Mouse (Mus musculus) midbrain, embryonic 11.5 days (tissue): ENCODE measurements around the gene Sbpl. TPM values are rescaled to one million over a fixed set of nuclear protein-coding genes. Genes with fewer than 3 reads are reported as not detected.
"Not testable (repeated sequence)": the region's sequence is repeated elsewhere in the genome, so short reads cannot be mapped to it uniquely, and the experiment has no call there.

Source experiments
- ATAC-seq: fragments of 200-750 bp; cut with Nextera tagmentation; 2 replicates; pipeline ENCODE4 v1.8.0; 2017; ENCODE audit warnings: moderate TSS enrichment, moderate library complexity; ENCODE audit not compliant: low FRiP score
- DNase-seq: peaks from one replicate; pipeline ENCODE4 v3.0.0; 2015; ENCODE audit warnings: low spot score; ENCODE audit errors: missing footprints
- H3K27ac ChIP-seq: fragments of 300-500 bp; sonication (generic); 2 replicates; pipeline ENCODE4 v1.5.1; 2014; ENCODE audit warnings: low read depth, low read length
- H3K27me3 ChIP-seq: fragments of 300-500 bp; sonication (generic); 2 replicates; pipeline ENCODE4 v1.6.1; 2014; ENCODE audit warnings: mild to moderate bottlenecking, low read length, moderate library complexity, mixed read lengths; ENCODE audit not compliant: control insufficient read depth, insufficient read depth
- H3K36me3 ChIP-seq: fragments of 300-500 bp; sonication (generic); 2 replicates; pipeline ENCODE4 v1.6.1; 2014; ENCODE audit warnings: mild to moderate bottlenecking, low read length, moderate library complexity, mixed read lengths; ENCODE audit not compliant: control insufficient read depth, insufficient read depth
- H3K4me1 ChIP-seq: fragments of 300-500 bp; sonication (generic); 2 replicates; pipeline ENCODE4 v1.6.1; 2014; ENCODE audit warnings: low read length; ENCODE audit not compliant: control insufficient read depth, insufficient read depth
- H3K4me2 ChIP-seq: fragments of 300-500 bp; sonication (generic); 2 replicates; pipeline ENCODE4 v1.6.1; 2014; ENCODE audit warnings: mild to moderate bottlenecking, moderate library complexity
- H3K4me3 ChIP-seq: fragments of 300-500 bp; sonication (generic); 2 replicates; pipeline ENCODE4 v1.5.1; 2014; ENCODE audit warnings: low read depth, low read length
- H3K9ac ChIP-seq: fragments of 300-500 bp; sonication (generic); 2 replicates; pipeline ENCODE4 v1.6.1; 2014; ENCODE audit warnings: low read length
- H3K9me3 ChIP-seq: fragments of 300-500 bp; sonication (generic); 2 replicates; pipeline ENCODE4 v1.6.1; 2016; ENCODE audit warnings: low read length; ENCODE audit not compliant: control insufficient read depth
- WGBS: fragments of 180-500 bp; shearing (Covaris S2); extraction: QIAGEN DNeasy Blood & Tissue Kit; methylation state at CpG from one replicate; pipeline ENCODE4 v1.1.7; 2014; 5-methylcytosine and 5-hydroxymethylcytosine counted together
- polyA plus RNA-seq: library from polyadenylated mRNA; unstranded; fragments of >200 nt; fragmentation: Nextera tagmentation; extraction: Ambion mirVana; gene quantifications from 2 replicates; pipeline ENCODE4 v1.2.1, GENCODE M21; 2014

The Sbpl gene
- polyA plus RNA-seq, 1 experiment from 2014 or later, result not detected

DNA sequence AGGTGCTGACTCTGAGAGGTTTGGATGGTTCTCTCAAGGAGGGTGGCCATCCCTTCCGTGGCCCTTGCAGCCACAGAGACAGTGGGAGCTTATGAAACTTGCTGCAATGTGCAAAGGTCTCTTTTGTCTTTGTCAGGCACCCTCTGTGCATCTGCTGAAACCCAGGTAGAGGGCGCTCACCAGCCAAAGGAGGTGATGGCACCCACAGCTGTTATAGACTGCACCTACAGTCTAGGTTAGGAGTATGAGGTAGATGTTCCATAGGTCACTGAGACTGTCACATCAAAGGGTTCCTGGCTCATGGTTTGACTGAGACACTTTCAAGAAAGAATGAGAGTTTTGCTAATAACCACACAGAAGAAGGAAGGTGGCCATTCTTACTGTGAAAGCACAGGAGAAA lies 13.7 kb upstream of the Sbpl start:
- no peak overlapping the region for H3K4me2 ChIP-seq
- H3K9ac ChIP-seq, result no peak overlapping the region
- 49% methylated on average over 2 of the region's 2 CpGs for WGBS
- no peaks in the 10 kb centered on the region for H3K36me3 ChIP-seq
- no peak overlapping the region for H3K4me3 ChIP-seq
- ATAC-seq, result no peak
- no peaks in the 10 kb centered on the region for H3K4me1 ChIP-seq
- H3K27ac ChIP-seq, result no peak overlapping the region
- H3K9me3 ChIP-seq, result no peaks in the 10 kb centered on the region
- DNase-seq, result peak; percentile 53
- no peaks in the 10 kb centered on the region for H3K27me3 ChIP-seq

DNA sequence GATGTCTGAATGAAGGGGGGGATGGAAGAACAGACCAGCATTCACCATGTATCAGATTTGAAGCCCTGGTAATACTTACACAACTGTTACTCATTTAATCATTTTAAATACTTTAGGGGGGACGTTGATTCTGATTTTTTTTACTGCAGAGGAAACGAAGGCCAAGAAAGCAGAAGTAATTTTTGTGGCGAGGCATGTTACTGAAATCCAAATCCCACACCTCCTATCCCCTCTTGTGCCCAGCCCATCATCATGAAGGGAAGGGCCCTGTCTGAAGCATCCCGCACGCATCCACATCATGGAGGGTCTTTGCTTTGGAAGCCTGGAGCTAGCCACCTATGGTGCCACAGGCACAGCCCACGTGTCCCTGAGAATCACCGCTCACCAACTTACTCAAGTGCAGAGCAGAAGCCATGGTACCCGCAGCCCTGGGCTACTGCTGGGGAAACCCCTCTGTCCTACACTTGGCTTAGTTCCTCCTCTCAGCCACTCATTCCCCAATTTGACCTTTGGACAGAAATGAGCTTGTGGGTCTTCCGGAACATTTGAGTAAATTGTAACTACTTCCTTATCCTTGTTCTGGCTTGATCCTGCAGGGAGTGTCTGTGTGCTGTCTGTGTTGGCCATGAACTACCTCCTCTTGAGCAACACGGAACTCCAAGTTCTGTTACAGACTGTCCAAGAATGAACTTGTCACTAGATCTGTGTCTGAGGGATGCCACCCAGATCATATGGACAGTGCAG lies 11.8 kb upstream of the Sbpl start:
- peak; percentile 66 for DNase-seq
- WGBS, result 90% methylated on average over 10 of the region's 10 CpGs
- Histone ChIP-seq H3K4me2 (no peak overlapping the region), H3K9me3 (no peaks in the 10 kb centered on the region), H3K9ac (no peak overlapping the region), H3K36me3 (no peaks in the 10 kb centered on the region), H3K27me3 (no peaks in the 10 kb centered on the region), H3K27ac (no peak overlapping the region), H3K4me3 (no peak overlapping the region), H3K4me1 (no peaks in the 10 kb centered on the region)
- ATAC-seq, result no peak

- no peaks in the 10 kb centered on the region for H3K27me3 ChIP-seq
- H3K4me2 ChIP-seq, result no peak overlapping the region
- no peak overlapping the region for H3K27ac ChIP-seq
- no peak overlapping the region for H3K9ac ChIP-seq
- 36% methylated on average over 6 of the region's 6 CpGs for WGBS
- H3K4me3 ChIP-seq, result no peak overlapping the region
- no peak for ATAC-seq
- no peaks in the 10 kb centered on the region for H3K4me1 ChIP-seq
- peak; percentile 35 for DNase-seq
- H3K36me3 ChIP-seq, result no peaks in the 10 kb centered on the region
- H3K9me3 ChIP-seq, result no peaks in the 10 kb centered on the region
These were observed 10.8 kb upstream of the Sbpl start for GRCm38 (mm10) chr17:23965805-23966425.

GRCm38 (mm10) chr17:23961573-23962122 lies 6.6 kb upstream of the Sbpl start:
- H3K4me3 ChIP-seq, result no peak overlapping the region
- DNase-seq (no peak), ATAC-seq (no peak)
- H3K27me3 ChIP-seq, result no peaks in the 10 kb centered on the region
- no peaks in the 10 kb centered on the region for H3K4me1 ChIP-seq
- no peak overlapping the region for H3K4me2 ChIP-seq
- 60% methylated on average over 4 of the region's 4 CpGs for WGBS
- H3K9me3 ChIP-seq, result no peaks in the 10 kb centered on the region
- H3K36me3 ChIP-seq, result no peaks in the 10 kb centered on the region
- H3K27ac ChIP-seq, result no peak overlapping the region
- H3K9ac ChIP-seq, result no peak overlapping the region

DNA sequence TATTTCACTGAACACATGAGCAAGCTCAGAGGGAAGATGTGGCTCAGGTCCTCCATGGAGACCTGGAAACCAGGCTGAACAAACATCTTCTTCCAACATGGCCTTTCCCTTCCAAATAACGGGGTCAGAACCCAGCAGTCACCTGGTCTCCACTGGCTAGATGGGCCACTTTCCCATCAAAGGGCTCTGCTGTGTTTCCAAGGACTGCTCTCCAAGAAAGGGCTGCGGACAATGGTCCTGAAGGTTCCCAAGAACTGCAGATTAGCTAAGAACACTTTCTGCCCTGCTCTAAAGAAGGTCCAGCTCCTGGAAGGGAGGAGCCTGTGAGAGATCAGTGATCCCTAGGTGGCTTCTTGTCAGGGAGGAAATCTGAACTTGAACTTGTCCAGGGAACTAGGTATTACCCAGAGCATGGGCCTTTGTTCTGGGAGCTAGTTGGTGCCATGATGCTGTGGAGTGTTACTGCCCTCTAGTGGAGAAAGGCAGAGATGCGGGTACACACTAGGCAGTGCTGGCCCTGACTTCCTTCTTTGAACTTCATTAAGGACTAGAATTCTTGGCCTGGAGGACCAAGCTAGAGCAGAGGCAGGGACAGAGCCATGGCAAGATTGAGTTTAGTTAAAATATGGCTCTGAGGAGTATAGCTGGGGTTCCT lies 5.1 kb upstream of the Sbpl start:
- Histone ChIP-seq H3K4me2 (no peak overlapping the region), H3K4me3 (no peak overlapping the region), H3K27ac (no peak overlapping the region), H3K9ac (no peak overlapping the region), H3K27me3 (no peaks in the 10 kb centered on the region), H3K36me3 (no peaks in the 10 kb centered on the region), H3K9me3 (no peaks in the 10 kb centered on the region), H3K4me1 (no peaks in the 10 kb centered on the region)
- ATAC-seq (peak; percentile 95), DNase-seq (peak; percentile 98)
- WGBS, result 36% methylated on average over 3 of the region's 3 CpGs

GRCm38 (mm10) chr17:23950828-23951227 lies 4.2 kb downstream of the Sbpl start:
- H3K27me3 ChIP-seq, H3K4me2 ChIP-seq, DNase-seq, H3K36me3 ChIP-seq, H3K27ac ChIP-seq, H3K4me3 ChIP-seq, H3K9me3 ChIP-seq, ATAC-seq, H3K4me1 ChIP-seq, H3K9ac ChIP-seq: not testable (repeated sequence)
- 77% methylated on average over 4 of the region's 4 CpGs for WGBS

- WGBS, result 93% methylated on average over 2 of the region's 2 CpGs
- no peak for ATAC-seq
These were observed 6.0 kb downstream of the Sbpl start for GRCm38 (mm10) chr17:23949068-23949467.

DNA sequence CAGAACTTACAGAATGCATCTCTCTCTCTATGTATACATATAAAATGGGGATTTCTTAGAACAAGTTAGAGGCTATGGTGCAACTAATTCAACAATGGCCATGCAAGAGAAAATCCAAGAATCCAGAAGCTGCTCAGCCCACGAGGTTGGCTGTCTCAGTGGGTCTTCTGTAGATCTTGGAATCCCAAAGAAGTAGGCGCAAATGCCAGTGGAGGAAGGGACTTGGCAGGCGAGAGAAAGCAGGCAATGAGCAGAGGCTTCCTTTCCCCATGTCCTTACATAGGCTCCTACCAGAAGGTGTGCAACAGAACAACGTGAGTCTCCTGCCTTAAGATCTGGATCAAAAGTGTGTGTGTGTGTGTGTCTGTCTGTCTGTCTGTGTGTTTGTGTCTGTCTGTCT lies 7.6 kb downstream of the Sbpl start:
- H3K36me3 ChIP-seq, DNase-seq, H3K9ac ChIP-seq, H3K27ac ChIP-seq, H3K27me3 ChIP-seq, H3K9me3 ChIP-seq, ATAC-seq, H3K4me2 ChIP-seq, H3K4me3 ChIP-seq, H3K4me1 ChIP-seq: not testable (repeated sequence)
- WGBS, result 75% methylated on average over 4 of the region's 4 CpGs

More at GRCm38 (mm10) chr17:23949068-23949467, 6.0 kb downstream of the Sbpl start:
- H3K27me3 ChIP-seq, result no peaks in the 10 kb centered on the region
- no peak overlapping the region for H3K4me3 ChIP-seq
- no peak overlapping the region for H3K9ac ChIP-seq
- no peaks in the 10 kb centered on the region for H3K9me3 ChIP-seq
- H3K27ac ChIP-seq, result no peak overlapping the region
- DNase-seq, result no peak
- no peaks in the 10 kb centered on the region for H3K4me1 ChIP-seq
- no peaks in the 10 kb centered on the region for H3K36me3 ChIP-seq
- no peak overlapping the region for H3K4me2 ChIP-seq

GRCm38 (mm10) chr17:23941372-23941771 lies 13.7 kb downstream of the Sbpl start, which contains the start of gene Sbp:
Gene Sbp (plus strand): TSS chr17:23941672.
- Histone ChIP-seq H3K4me2 (no peak within 1 kb of the TSS), H3K27me3 (no peaks in the 10 kb centered on the region), H3K4me3 (no peak within 1 kb of the TSS), H3K4me1 (no peaks in the 10 kb centered on the region), H3K9ac (no peak within 1 kb of the TSS), H3K27ac (no peak within 1 kb of the TSS), H3K36me3 (no peaks in the 10 kb centered on the region), H3K9me3 (no peaks in the 10 kb centered on the region)
- no peak for ATAC-seq
- no peak for DNase-seq
